Mouse (Mus musculus): ENCODE results near the gene Rybp. TPM values are rescaled to one million over a fixed set of nuclear protein-coding genes. Genes with fewer than 3 reads are reported as not detected.
A peak's percentile ranks its signal among the peaks of the same experiment; 100 is the strongest.

Rybp gene
- 15.4 and 17.8 TPM in 2 replicates for polyA plus RNA-seq (2015; fragmentation: Nextera tagmentation; extraction: Ambion mirVana)

GRCm38 (mm10) chr6:100287334-100288015, at the start of gene Rybp:
Gene Rybp, minus strand, starts transcription at chr6:100287485.
- Histone ChIP-seq H3K9me3 (no peaks in the 10 kb centered on the region), H3K9ac (peak within 1 kb of the TSS; percentile 89), H3K27ac (peak within 1 kb of the TSS; percentile 94), H3K4me3 (replicated peaks) (peak within 1 kb of the TSS; percentile 82), H3K36me3 (no peaks in the 10 kb centered on the region), H3K27me3 (replicated peaks) (no peaks in the 10 kb centered on the region), H3K4me1 (replicated peaks) (peaks cover 13% of the 10 kb centered on the region), H3K4me2 (replicated peaks) (peak within 1 kb of the TSS; percentile 99)
- ATAC-seq: peak; percentile 95
- WGBS: under 1% methylated on average over 80 of the region's 112 CpGs

DNA sequence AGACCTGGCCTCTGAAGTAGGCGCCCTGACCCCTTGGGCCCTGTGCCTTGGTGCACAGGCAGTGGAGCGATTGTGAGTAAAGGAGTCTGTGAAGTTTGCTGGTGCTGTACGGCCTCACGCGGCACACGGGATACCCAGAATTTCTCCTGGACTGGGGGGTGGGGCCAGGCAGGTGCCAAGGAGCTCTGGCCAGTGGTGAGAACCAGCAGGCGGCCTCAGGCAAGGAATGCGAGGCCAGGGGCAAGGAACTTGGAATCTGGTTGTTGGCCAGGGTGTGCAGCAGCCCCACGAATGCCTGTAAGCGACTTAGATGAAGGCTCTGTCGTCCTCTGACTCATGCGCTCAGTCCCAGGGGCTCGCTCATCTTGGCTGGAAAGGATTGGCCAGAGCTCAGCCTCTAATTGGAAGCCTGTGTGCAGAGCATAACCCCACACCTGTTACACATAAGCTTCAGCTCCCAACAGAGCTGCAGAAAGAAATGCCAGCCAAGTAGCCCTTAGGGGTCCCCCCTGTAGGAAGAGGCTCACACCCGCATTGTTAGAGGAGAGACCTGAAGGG, 49.4 kb upstream of the Rybp start:
- Histone ChIP-seq H3K9me3 (no peaks in the 10 kb centered on the region), H3K36me3 (no peaks in the 10 kb centered on the region), H3K4me3 (replicated peaks) (no peak overlapping the region), H3K27me3 (replicated peaks) (peaks cover 8% of the 10 kb centered on the region), H3K27ac (no peak overlapping the region), H3K4me1 (replicated peaks) (peaks cover 10% of the 10 kb centered on the region; the same call in 1 of the 2 replicates), H3K9ac (no peak overlapping the region), H3K4me2 (replicated peaks) (no peak overlapping the region)
- ATAC-seq: peak; percentile 45; the same call in 1 of the 2 replicates
- WGBS: 41% methylated on average over 14 of the region's 14 CpGs

GRCm38 (mm10) chr6:100335506-100336144, 48.3 kb upstream of the Rybp start:
- peak; percentile 28 for ATAC-seq
- peak overlapping the region; percentile 38 for H3K4me2 ChIP-seq (replicated peaks)
- WGBS: 19% methylated on average over 18 of the region's 18 CpGs
- peaks cover 10% of the 10 kb centered on the region; the same call in 1 of the 2 replicates for H3K4me1 ChIP-seq (replicated peaks)
- H3K27ac ChIP-seq: no peak overlapping the region
- no peak overlapping the region for H3K9ac ChIP-seq
- H3K4me3 ChIP-seq (replicated peaks): no peak overlapping the region
- peaks cover 8% of the 10 kb centered on the region for H3K27me3 ChIP-seq (replicated peaks)
- H3K9me3 ChIP-seq: no peaks in the 10 kb centered on the region
- H3K36me3 ChIP-seq: no peaks in the 10 kb centered on the region

DNA sequence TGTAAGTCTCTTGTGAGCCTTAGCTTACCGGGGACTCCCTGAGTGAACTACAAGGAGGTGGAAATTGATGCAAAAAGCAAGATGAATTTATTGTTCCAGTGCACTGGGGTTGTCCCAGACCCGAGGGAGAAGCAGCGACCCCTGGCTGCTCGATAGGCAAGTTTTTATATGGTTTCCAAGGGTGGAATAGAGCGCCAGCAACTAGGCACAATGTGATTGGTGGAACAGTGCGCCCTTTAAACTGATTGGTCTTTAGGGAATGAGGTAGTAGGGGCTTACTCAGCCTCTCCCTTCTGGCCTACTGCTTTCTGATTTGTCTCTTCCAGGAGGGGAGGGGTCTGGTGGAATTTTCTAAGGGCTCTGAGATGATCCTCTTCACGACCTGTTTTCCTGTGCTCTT, 46.5 kb upstream of the Rybp start:
- H3K27ac ChIP-seq: no peak overlapping the region
- peaks cover 8% of the 10 kb centered on the region for H3K27me3 ChIP-seq (replicated peaks)
- peaks cover 10% of the 10 kb centered on the region; the same call in 1 of the 2 replicates for H3K4me1 ChIP-seq (replicated peaks)
- ATAC-seq: no peak
- no peaks in the 10 kb centered on the region for H3K9me3 ChIP-seq
- 79% methylated on average over 7 of the region's 7 CpGs for WGBS
- no peak overlapping the region for H3K4me2 ChIP-seq (replicated peaks)
- no peaks in the 10 kb centered on the region for H3K36me3 ChIP-seq
- no peak overlapping the region for H3K9ac ChIP-seq
- H3K4me3 ChIP-seq (replicated peaks): no peak overlapping the region

GRCm38 (mm10) chr6:100332479-100332878, 45.2 kb upstream of the Rybp start:
- Histone ChIP-seq H3K4me1 (replicated peaks) (peaks cover 10% of the 10 kb centered on the region; the same call in 1 of the 2 replicates), H3K9ac (no peak overlapping the region), H3K27ac (no peak overlapping the region), H3K4me3 (replicated peaks) (no peak overlapping the region), H3K27me3 (replicated peaks) (peaks cover 8% of the 10 kb centered on the region), H3K36me3 (no peaks in the 10 kb centered on the region), H3K9me3 (no peaks in the 10 kb centered on the region), H3K4me2 (replicated peaks) (no peak overlapping the region)
- no peak for ATAC-seq
- whole genome bisulfite sequencing: 80% methylated on average over 4 of the region's 4 CpGs

GRCm38 (mm10) chr6:100331582-100331981, 44.3 kb upstream of the Rybp start:
- H3K9ac ChIP-seq: no peak overlapping the region
- H3K36me3 ChIP-seq: no peaks in the 10 kb centered on the region
- H3K4me3 ChIP-seq (replicated peaks): no peak overlapping the region
- H3K27ac ChIP-seq: no peak overlapping the region
- H3K27me3 ChIP-seq (replicated peaks): peaks cover 4% of the 10 kb centered on the region
- H3K9me3 ChIP-seq: no peaks in the 10 kb centered on the region
- WGBS: 40% methylated on average over 8 of the region's 8 CpGs
- no peak overlapping the region for H3K4me2 ChIP-seq (replicated peaks)
- peaks cover 9% of the 10 kb centered on the region; the same call in 1 of the 2 replicates for H3K4me1 ChIP-seq (replicated peaks)
- no peak for ATAC-seq

GRCm38 (mm10) chr6:100331055-100331454, 43.8 kb upstream of the Rybp start:
- no peak for ATAC-seq
- Histone ChIP-seq H3K36me3 (no peaks in the 10 kb centered on the region), H3K4me1 (replicated peaks) (0 out of 2 replicates have a peak, but pooled peaks cover 5% of the 10 kb centered on the region), H3K9me3 (no peaks in the 10 kb centered on the region), H3K4me3 (replicated peaks) (no peak overlapping the region), H3K27ac (no peak overlapping the region), H3K27me3 (replicated peaks) (peaks cover 3% of the 10 kb centered on the region; the same call in 1 of the 2 replicates), H3K4me2 (replicated peaks) (no peak overlapping the region), H3K9ac (no peak overlapping the region)
- WGBS: 84% methylated on average over 9 of the region's 9 CpGs

- no peak overlapping the region for H3K4me2 ChIP-seq (replicated peaks)
- ATAC-seq: no peak
- 49% methylated on average over 4 of the region's 4 CpGs for WGBS
- no peaks in the 10 kb centered on the region for H3K27me3 ChIP-seq (replicated peaks)
- no peaks in the 10 kb centered on the region for H3K9me3 ChIP-seq
- H3K9ac ChIP-seq: no peak overlapping the region
- no peak overlapping the region for H3K4me3 ChIP-seq (replicated peaks)
- no peak overlapping the region for H3K27ac ChIP-seq
- H3K4me1 ChIP-seq (replicated peaks): no peaks in the 10 kb centered on the region
- H3K36me3 ChIP-seq: no peaks in the 10 kb centered on the region
Measured at GRCm38 (mm10) chr6:100329542-100329941, 42.3 kb upstream of the Rybp start.

DNA sequence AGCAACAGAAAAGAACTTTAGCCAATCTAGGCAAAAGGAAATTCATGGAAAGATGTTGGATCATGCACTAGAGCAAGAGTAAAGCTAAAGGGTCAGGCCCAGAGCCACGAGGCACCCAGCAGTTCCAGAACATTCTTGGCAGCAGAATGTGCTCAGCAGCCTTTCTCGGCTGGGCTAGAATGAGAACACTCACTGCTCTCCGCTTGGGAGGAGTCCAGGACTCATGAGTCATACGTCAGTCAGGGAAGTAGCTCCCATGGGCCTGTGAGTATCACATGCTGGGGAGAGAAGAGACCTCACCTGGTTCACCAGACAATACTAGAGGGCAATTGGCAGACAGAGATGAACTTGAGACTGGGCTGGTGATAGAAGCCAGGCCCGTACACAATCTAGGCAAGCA, 39.8 kb upstream of the Rybp start:
- ATAC-seq: peak; percentile 75; the same call in 1 of the 2 replicates
- Histone ChIP-seq H3K4me3 (replicated peaks) (no peak overlapping the region), H3K9ac (no peak overlapping the region), H3K36me3 (no peaks in the 10 kb centered on the region), H3K27ac (no peak overlapping the region), H3K4me2 (replicated peaks) (no peak overlapping the region), H3K27me3 (replicated peaks) (no peaks in the 10 kb centered on the region), H3K4me1 (replicated peaks) (no peaks in the 10 kb centered on the region), H3K9me3 (no peaks in the 10 kb centered on the region)
- 38% methylated on average over 5 of the region's 5 CpGs for WGBS

GRCm38 (mm10) chr6:100323756-100324430, 36.6 kb upstream of the Rybp start:
- no peak overlapping the region for H3K4me3 ChIP-seq (replicated peaks)
- WGBS: 67% methylated on average over 10 of the region's 10 CpGs
- H3K9me3 ChIP-seq: no peaks in the 10 kb centered on the region
- H3K4me2 ChIP-seq (replicated peaks): no peak overlapping the region
- no peaks in the 10 kb centered on the region for H3K4me1 ChIP-seq (replicated peaks)
- H3K9ac ChIP-seq: no peak overlapping the region
- no peak overlapping the region for H3K27ac ChIP-seq
- no peaks in the 10 kb centered on the region for H3K36me3 ChIP-seq
- no peak for ATAC-seq
- no peaks in the 10 kb centered on the region for H3K27me3 ChIP-seq (replicated peaks)

GRCm38 (mm10) chr6:100322561-100322960, 35.3 kb upstream of the Rybp start:
- no peaks in the 10 kb centered on the region for H3K36me3 ChIP-seq
- H3K27me3 ChIP-seq (replicated peaks): no peaks in the 10 kb centered on the region
- no peak overlapping the region for H3K4me2 ChIP-seq (replicated peaks)
- H3K4me3 ChIP-seq (replicated peaks): no peak overlapping the region
- H3K9me3 ChIP-seq: no peaks in the 10 kb centered on the region
- 49% methylated on average over 8 of the region's 8 CpGs for WGBS
- no peaks in the 10 kb centered on the region for H3K4me1 ChIP-seq (replicated peaks)
- H3K27ac ChIP-seq: no peak overlapping the region
- no peak for ATAC-seq
- no peak overlapping the region for H3K9ac ChIP-seq

DNA sequence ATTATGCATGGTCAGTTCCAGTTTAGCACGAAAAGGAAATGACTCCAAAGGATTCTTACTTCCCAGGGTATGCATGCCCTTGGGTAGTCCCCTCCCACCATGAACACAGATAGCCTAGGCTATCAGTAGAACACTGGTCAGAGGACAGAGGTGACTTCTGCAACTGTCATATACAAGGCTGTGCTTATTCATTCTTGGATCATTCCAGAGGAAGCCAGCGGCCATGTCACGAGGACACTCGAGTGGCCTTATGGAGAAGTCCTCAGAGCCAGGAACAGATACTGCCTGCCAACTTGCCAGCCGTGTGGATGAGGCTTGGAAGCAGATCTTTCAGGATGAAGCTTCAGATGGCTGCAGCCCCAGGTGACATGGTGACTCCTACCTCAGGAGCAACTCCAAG, 34.9 kb upstream of the Rybp start:
- Histone ChIP-seq H3K27me3 (replicated peaks) (no peaks in the 10 kb centered on the region), H3K4me2 (replicated peaks) (no peak overlapping the region), H3K4me3 (replicated peaks) (no peak overlapping the region), H3K36me3 (no peaks in the 10 kb centered on the region), H3K9ac (no peak overlapping the region), H3K9me3 (no peaks in the 10 kb centered on the region), H3K4me1 (replicated peaks) (no peaks in the 10 kb centered on the region), H3K27ac (no peak overlapping the region)
- 89% methylated on average over 5 of the region's 5 CpGs for WGBS
- ATAC-seq: no peak

Data from intestine, embryonic 15.5 days (tissue).